Mouse (Mus musculus) E14TG2a.4 (cell line): ENCODE measurements around the gene Npl.

Experiments
- CTCF ChIP-seq: conservative IDR thresholded peaks from 2 replicates; pipeline ENCODE4 v1.5.1; 2014; ENCODE audit warnings: low read length
- NANOG ChIP-seq: IDR thresholded peaks from 2 replicates; pipeline ENCODE4 v1.6.1; 2014; ENCODE audit warnings: borderline replicate concordance, low read length, mixed read lengths

DNA sequence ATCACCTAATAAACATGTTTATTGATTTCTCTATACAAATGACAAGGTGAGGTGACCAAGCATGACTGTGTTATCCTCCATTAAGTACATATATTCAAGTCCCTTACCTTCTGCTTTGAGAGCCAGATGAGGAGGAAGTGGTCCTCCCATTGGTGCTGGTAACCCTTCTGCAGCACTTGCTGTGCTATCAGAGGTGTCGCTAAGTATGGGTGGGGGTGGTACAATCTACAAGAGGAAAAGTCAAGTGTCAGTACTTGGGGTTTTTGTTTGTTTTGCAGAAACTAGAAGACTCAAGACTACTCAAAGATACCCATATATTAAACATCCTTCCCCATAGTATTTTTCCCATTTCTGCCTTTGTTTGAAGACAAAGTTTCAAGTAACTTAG, 68.8 kb downstream of the Npl start:
- TF ChIP-seq CTCF (no peak), NANOG (no peak)
